Mouse (Mus musculus) embryonic facial prominence, embryonic 14.5 days (tissue): Measurements from ENCODE around the gene Kcnh3. TPM values are rescaled to one million over a fixed set of nuclear protein-coding genes. Genes with fewer than 3 reads are reported as not detected.

Source experiments
- ATAC-seq: fragments of 200-750 bp; cut with Nextera tagmentation; 2 replicates; pipeline ENCODE4 v1.8.0; 2017; ENCODE audit warnings: low read depth, moderate number of reproducible peaks, moderate TSS enrichment
- DNase-seq: peaks from one replicate; pipeline ENCODE4 v3.0.0-alpha.2; 2015; ENCODE audit warnings: low spot score
- H3K27ac ChIP-seq: fragments of 300-500 bp; sonication (generic); replicated peaks from 2 replicates; pipeline ENCODE4 v1.5.1; 2014; ENCODE audit warnings: low read depth, mild to moderate bottlenecking, low read length, moderate library complexity
- H3K27me3 ChIP-seq: fragments of 300-500 bp; sonication (generic); replicated peaks from 2 replicates; pipeline ENCODE4 v1.6.1; 2014; ENCODE audit warnings: low read length; ENCODE audit not compliant: control insufficient read depth, insufficient read depth
- H3K36me3 ChIP-seq: fragments of 300-500 bp; sonication (generic); 2 replicates; pipeline ENCODE4 v1.6.1; 2014; ENCODE audit warnings: low read length, mixed read lengths; ENCODE audit not compliant: control insufficient read depth, insufficient read depth
- H3K4me1 ChIP-seq: fragments of 300-500 bp; sonication (generic); 2 replicates; pipeline ENCODE4 v1.6.1; 2014; ENCODE audit warnings: antibody characterized with exemption, low read length; ENCODE audit not compliant: control insufficient read depth, insufficient read depth
- H3K4me2 ChIP-seq: fragments of 300-500 bp; sonication (generic); 2 replicates; pipeline ENCODE4 v1.6.1; 2014; ENCODE audit warnings: low read depth, mild to moderate bottlenecking, low read length, moderate library complexity, mixed read lengths
- H3K4me3 ChIP-seq: fragments of 300-500 bp; sonication (generic); 2 replicates; pipeline ENCODE4 v1.5.1; 2014; ENCODE audit warnings: low read depth, mild to moderate bottlenecking, low read length
- H3K9ac ChIP-seq: fragments of 300-500 bp; sonication (generic); 2 replicates; pipeline ENCODE4 v1.6.1; 2014; ENCODE audit warnings: low read depth, mild to moderate bottlenecking, low read length, moderate library complexity, mixed read lengths
- H3K9me3 ChIP-seq: fragments of 300-500 bp; sonication (generic); 2 replicates; pipeline ENCODE4 v1.6.1; 2016; ENCODE audit warnings: low read length; ENCODE audit not compliant: control insufficient read depth
- WGBS: fragments of 180-500 bp; shearing (Covaris S2); extraction: QIAGEN DNeasy Blood & Tissue Kit; methylation state at CpG from one replicate; pipeline ENCODE4 v1.1.7; 2014; 5-methylcytosine and 5-hydroxymethylcytosine counted together
- polyA plus RNA-seq: library from polyadenylated mRNA; unstranded; fragments of >200 nt; fragmentation: Nextera tagmentation; extraction: Ambion mirVana; gene quantifications from 2 replicates; pipeline ENCODE4 v1.2.1, GENCODE M21; 2014

Gene Kcnh3
- polyA plus RNA-seq: 1.5 TPM in 2 replicates

DNA sequence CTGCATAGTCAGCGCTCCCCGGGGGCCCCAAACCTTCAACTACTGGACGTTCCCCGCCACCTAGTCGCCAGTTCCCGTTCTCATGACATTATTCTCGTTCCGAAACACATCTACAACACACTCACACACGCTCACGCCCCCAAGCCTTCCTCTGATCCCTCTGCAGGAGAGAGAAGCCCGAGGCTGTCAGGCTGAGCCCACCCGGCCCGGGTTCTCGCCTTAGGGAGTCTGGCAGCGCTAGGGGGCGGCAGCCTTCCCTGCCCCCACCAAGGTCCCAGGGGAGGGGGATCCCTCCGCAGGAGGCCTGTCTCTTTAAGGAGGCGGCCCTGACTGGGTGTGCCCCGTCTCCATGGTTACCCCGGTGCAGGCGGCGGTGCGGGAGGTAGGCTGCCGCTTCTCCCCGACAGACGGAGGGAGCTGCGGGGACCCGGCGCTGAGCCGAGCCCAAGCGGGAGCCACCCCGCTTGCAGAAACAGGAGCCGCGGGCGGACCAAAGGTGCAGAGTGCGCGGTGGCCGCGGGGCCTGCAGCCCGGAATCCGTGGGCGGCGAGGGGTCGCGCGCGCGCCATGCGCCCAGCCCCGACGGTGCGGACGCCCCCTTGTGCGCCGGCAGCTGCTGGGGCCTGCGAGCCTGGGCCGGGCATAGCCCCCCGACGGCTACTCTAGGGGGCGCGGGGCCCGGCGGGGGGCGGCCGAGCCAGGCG is at the start of gene Kcnh3:
Gene Kcnh3 (plus strand): TSS at position 654 of the 704 bp plus-strand sequence.
- no peak within 1 kb of the TSS for H3K27ac ChIP-seq
- peak within 1 kb of the TSS; percentile 49 for H3K4me3 ChIP-seq
- peaks cover 75% of the 10 kb centered on the region for H3K27me3 ChIP-seq
- peak within 1 kb of the TSS; percentile 81 for H3K4me2 ChIP-seq
- H3K36me3 ChIP-seq: no peaks in the 10 kb centered on the region
- H3K9ac ChIP-seq: peak within 1 kb of the TSS; percentile 60
- DNase-seq (peak; percentile 74), ATAC-seq (peak; percentile 50)
- no peaks in the 10 kb centered on the region for H3K9me3 ChIP-seq
- WGBS: 1% methylated on average over 27 of the region's 66 CpGs
- peaks cover 18% of the 10 kb centered on the region for H3K4me1 ChIP-seq

- Histone ChIP-seq H3K27ac (no peak overlapping the region), H3K36me3 (peaks cover 80% of the 10 kb centered on the region), H3K4me1 (no peaks in the 10 kb centered on the region), H3K4me3 (no peak overlapping the region), H3K9ac (no peak overlapping the region), H3K9me3 (no peaks in the 10 kb centered on the region), H3K27me3 (no peaks in the 10 kb centered on the region), H3K4me2 (no peak overlapping the region)
- 90% methylated on average over 1 of the region's 2 CpGs for WGBS
- DNase-seq (no peak), ATAC-seq (no peak)
Observed at GRCm38 (mm10) chr15:99179639-99180038, 45.0 kb upstream of the Kcnh3 start.

GRCm38 (mm10) chr15:99184217-99184914 is 40.3 kb upstream of the Kcnh3 start:
- Histone ChIP-seq H3K36me3 (peaks cover 90% of the 10 kb centered on the region), H3K27ac (no peak overlapping the region), H3K4me1 (no peaks in the 10 kb centered on the region), H3K4me3 (no peak overlapping the region), H3K9ac (no peak overlapping the region), H3K4me2 (no peak overlapping the region), H3K27me3 (no peaks in the 10 kb centered on the region), H3K9me3 (no peaks in the 10 kb centered on the region)
- no peak for ATAC-seq
- 85% methylated on average over 9 of the region's 9 CpGs for WGBS
- DNase-seq: no peak

GRCm38 (mm10) chr15:99194358-99194757 is 30.3 kb upstream of the Kcnh3 start:
- Histone ChIP-seq H3K9me3 (no peaks in the 10 kb centered on the region), H3K4me1 (no peaks in the 10 kb centered on the region), H3K9ac (no peak overlapping the region), H3K27ac (no peak overlapping the region), H3K27me3 (no peaks in the 10 kb centered on the region), H3K4me2 (no peak overlapping the region), H3K36me3 (peaks cover 58% of the 10 kb centered on the region), H3K4me3 (no peak overlapping the region)
- DNase-seq (no peak), ATAC-seq (no peak)
- 83% methylated on average over 10 of the region's 10 CpGs for WGBS

DNA sequence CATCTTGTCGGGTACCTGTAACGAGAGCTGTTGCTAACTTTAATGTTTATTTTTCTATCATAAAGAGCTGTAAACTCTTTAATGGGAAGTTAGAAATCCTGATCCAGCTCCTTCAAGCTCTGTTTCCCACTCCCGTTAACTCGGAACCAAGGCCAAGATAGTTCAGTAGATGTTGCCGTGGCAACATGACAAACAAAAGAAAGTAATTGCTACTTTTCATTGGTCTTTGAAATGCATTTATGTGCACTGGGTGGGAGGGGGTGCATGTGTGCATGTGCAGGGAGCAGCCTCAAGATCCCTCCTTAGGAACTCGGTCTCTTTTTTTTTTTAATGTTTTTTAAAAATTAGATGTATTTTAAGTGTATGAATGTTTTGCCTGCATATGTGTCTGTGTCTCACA is 29.6 kb upstream of the Kcnh3 start:
- no peaks in the 10 kb centered on the region for H3K27me3 ChIP-seq
- 77% methylated on average over 6 of the region's 6 CpGs for WGBS
- H3K9ac ChIP-seq: no peak overlapping the region
- no peak overlapping the region for H3K27ac ChIP-seq
- ATAC-seq (no peak), DNase-seq (peak; percentile 33)
- H3K4me1 ChIP-seq: no peaks in the 10 kb centered on the region
- no peak overlapping the region for H3K4me3 ChIP-seq
- H3K36me3 ChIP-seq: peaks cover 59% of the 10 kb centered on the region
- H3K9me3 ChIP-seq: no peaks in the 10 kb centered on the region
- H3K4me2 ChIP-seq: no peak overlapping the region

- Histone ChIP-seq H3K27me3 (no peaks in the 10 kb centered on the region), H3K36me3 (peaks cover 41% of the 10 kb centered on the region), H3K4me1 (no peaks in the 10 kb centered on the region), H3K9me3 (no peaks in the 10 kb centered on the region), H3K27ac (no peak overlapping the region), H3K4me3 (no peak overlapping the region), H3K9ac (no peak overlapping the region), H3K4me2 (no peak overlapping the region)
- ATAC-seq (no peak), DNase-seq (peak; percentile 50)
Observed at GRCm38 (mm10) chr15:99198761-99199160, 25.9 kb upstream of the Kcnh3 start.

DNA sequence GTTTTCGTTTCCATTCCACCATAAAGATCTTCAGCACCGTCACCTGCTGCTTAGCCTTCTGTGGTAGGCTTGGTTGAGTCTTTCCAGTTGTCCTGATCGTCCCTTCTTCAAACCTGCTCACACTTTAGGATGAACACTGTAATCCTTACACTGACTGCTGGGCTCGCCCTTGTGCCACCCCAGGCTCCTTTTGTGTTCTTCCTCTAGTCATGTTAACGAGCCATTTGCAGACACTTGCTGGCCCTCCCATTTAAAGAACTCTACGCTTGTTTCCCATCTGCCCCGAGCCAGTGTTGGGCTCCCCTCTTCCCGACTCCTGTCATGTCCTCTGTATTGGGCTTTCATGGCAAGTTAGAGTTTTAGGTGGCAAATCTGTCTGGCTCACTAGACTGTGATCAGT is 18.7 kb upstream of the Kcnh3 start:
- 80% methylated on average over 8 of the region's 8 CpGs for WGBS
- Histone ChIP-seq H3K4me2 (no peak overlapping the region), H3K4me1 (no peaks in the 10 kb centered on the region), H3K4me3 (no peak overlapping the region), H3K27ac (no peak overlapping the region), H3K9ac (no peak overlapping the region), H3K9me3 (no peaks in the 10 kb centered on the region), H3K36me3 (peaks cover 62% of the 10 kb centered on the region), H3K27me3 (no peaks in the 10 kb centered on the region)
- DNase-seq (no peak), ATAC-seq (no peak)

DNA sequence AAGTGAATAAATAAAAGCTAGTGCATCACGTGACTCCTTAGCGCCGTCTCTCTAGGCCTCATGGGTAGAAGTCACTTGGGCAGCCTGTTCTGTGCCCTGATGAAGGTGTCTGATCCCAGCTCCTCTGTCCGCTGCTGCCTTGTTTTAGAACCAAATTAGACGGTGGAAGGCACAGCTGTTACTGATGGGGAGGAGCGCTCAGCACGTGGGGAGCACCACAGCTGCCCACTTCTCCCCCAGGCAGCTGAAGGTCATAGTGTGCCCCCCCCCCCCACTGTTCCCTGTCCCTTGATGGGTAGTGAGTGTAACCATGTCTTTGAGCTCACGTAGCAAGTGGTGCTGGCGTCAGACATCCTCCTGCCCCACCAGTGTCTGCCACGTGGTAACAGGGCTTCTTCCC is 11.5 kb upstream of the Kcnh3 start:
- Histone ChIP-seq H3K4me3 (no peak overlapping the region), H3K9me3 (no peaks in the 10 kb centered on the region), H3K4me1 (no peaks in the 10 kb centered on the region), H3K36me3 (peaks cover 56% of the 10 kb centered on the region), H3K4me2 (no peak overlapping the region), H3K9ac (no peak overlapping the region), H3K27me3 (no peaks in the 10 kb centered on the region), H3K27ac (no peak overlapping the region)
- 87% methylated on average over 10 of the region's 10 CpGs for WGBS
- DNase-seq (no peak), ATAC-seq (no peak)

DNA sequence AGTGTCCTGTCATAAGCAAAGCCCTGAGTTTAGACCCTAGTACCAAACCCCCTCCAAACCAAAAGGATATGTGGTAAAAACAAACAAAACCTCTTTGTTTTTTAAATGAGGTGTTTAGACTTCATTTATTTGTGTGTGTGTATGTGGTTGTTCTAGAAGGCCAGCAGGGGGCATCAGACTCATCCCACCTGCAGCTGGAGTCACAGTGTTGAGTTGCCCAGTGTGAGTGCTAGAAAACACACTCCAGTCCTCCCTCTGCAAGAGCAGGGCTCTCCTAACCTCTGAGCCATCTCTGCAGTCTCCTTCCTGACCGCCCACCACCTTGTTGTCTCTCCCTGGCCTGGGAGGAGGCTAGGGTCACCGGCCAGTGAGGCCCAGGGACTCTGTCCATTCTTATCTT is 9.7 kb upstream of the Kcnh3 start:
- Histone ChIP-seq H3K9ac (no peak overlapping the region), H3K27ac (no peak overlapping the region), H3K36me3 (peaks cover 40% of the 10 kb centered on the region), H3K9me3 (no peaks in the 10 kb centered on the region), H3K4me1 (no peaks in the 10 kb centered on the region), H3K4me2 (no peak overlapping the region), H3K27me3 (no peaks in the 10 kb centered on the region), H3K4me3 (no peak overlapping the region)
- peak; percentile 13 for DNase-seq
- 76% methylated on average over 2 of the region's 2 CpGs for whole genome bisulfite sequencing
- ATAC-seq: no peak
